Mouse (Mus musculus): ENCODE data around the gene Tmem230.
"Not testable (repeated sequence)": the region's sequence is repeated elsewhere in the genome, so short reads cannot be mapped to it uniquely, and the experiment has no call there.

Tmem230 gene

GRCm38 (mm10) chr2:132247539-132248313 is at the start of gene Tmem230:
Tmem230 (minus strand) TSS chr2:132247807.
- peak; percentile 89 for DNase-seq (ENCODE audit: low read depth, low spot score)

- no peak for DNase-seq (ENCODE audit: low read depth, low spot score)
These were observed 46.3 kb upstream of the Tmem230 start for GRCm38 (mm10) chr2:132293694-132294450.

- DNase-seq (ENCODE audit: low read depth, low spot score): no peak
These were observed 44.5 kb upstream of the Tmem230 start for GRCm38 (mm10) chr2:132292083-132292482.

GRCm38 (mm10) chr2:132291265-132291664 is 43.7 kb upstream of the Tmem230 start:
- no peak for DNase-seq (ENCODE audit: low read depth, low spot score)

- no peak for DNase-seq (ENCODE audit: low read depth, low spot score)
These were observed 43.2 kb upstream of the Tmem230 start for GRCm38 (mm10) chr2:132290808-132291207.

GRCm38 (mm10) chr2:132289213-132289612 is 41.6 kb upstream of the Tmem230 start:
- not testable (repeated sequence) for DNase-seq (ENCODE audit: low read depth, low spot score)

- DNase-seq (ENCODE audit: low read depth, low spot score): no peak
These were observed 38.9 kb upstream of the Tmem230 start for GRCm38 (mm10) chr2:132286376-132287076.

GRCm38 (mm10) chr2:132285722-132286121 is 38.1 kb upstream of the Tmem230 start:
- not testable (repeated sequence) for DNase-seq (ENCODE audit: low read depth, low spot score)

- no peak for DNase-seq (ENCODE audit: low read depth, low spot score)
These were observed 37.0 kb upstream of the Tmem230 start for GRCm38 (mm10) chr2:132284492-132285139.

- DNase-seq (ENCODE audit: low read depth, low spot score): no peak
These were observed 35.8 kb upstream of the Tmem230 start for GRCm38 (mm10) chr2:132283236-132284070.

GRCm38 (mm10) chr2:132282453-132283174 is 35.0 kb upstream of the Tmem230 start:
- no peak for DNase-seq (ENCODE audit: low read depth, low spot score)

- no peak for DNase-seq (ENCODE audit: low read depth, low spot score)
These were observed 34.2 kb upstream of the Tmem230 start for GRCm38 (mm10) chr2:132281560-132282452.

GRCm38 (mm10) chr2:132280518-132281120 is 33.0 kb upstream of the Tmem230 start:
- DNase-seq (ENCODE audit: low read depth, low spot score): no peak

- no peak for DNase-seq (ENCODE audit: low read depth, low spot score)
These were observed 32.4 kb upstream of the Tmem230 start for GRCm38 (mm10) chr2:132279978-132280377.

- DNase-seq (ENCODE audit: low read depth, low spot score): peak; percentile 61
These were observed 31.8 kb upstream of the Tmem230 start for GRCm38 (mm10) chr2:132279336-132279882.

- no peak for DNase-seq (ENCODE audit: low read depth, low spot score)
These were observed 30.8 kb upstream of the Tmem230 start for GRCm38 (mm10) chr2:132278273-132278853.

- DNase-seq (ENCODE audit: low read depth, low spot score): no peak
These were observed 28.6 kb upstream of the Tmem230 start for GRCm38 (mm10) chr2:132276249-132276648.

- no peak for DNase-seq (ENCODE audit: low read depth, low spot score)
These were observed 27.9 kb upstream of the Tmem230 start for GRCm38 (mm10) chr2:132275527-132275926.
